Mouse (Mus musculus) intestine, embryonic 16.5 days (tissue): ENCODE data around the gene Olfr1393. TPM values are rescaled to one million over a fixed set of nuclear protein-coding genes. Genes with fewer than 3 reads are reported as not detected.

Experiments
- ATAC-seq: fragments of 200-750 bp; cut with Nextera tagmentation; 2 replicates; pipeline ENCODE4 v1.8.0; 2017; ENCODE audit warnings: moderate TSS enrichment, moderate library complexity
- H3K27ac ChIP-seq: fragments of 300-500 bp; sonication (generic); 2 replicates; pipeline ENCODE4 v1.5.1; 2014; ENCODE audit warnings: mild to moderate bottlenecking, low read length
- H3K27me3 ChIP-seq: fragments of 300-500 bp; sonication (generic); replicated peaks from 2 replicates; pipeline ENCODE4 v1.6.1; 2014; ENCODE audit warnings: low read length, control low read depth, mixed read lengths; ENCODE audit not compliant: control insufficient read depth, insufficient read depth
- H3K36me3 ChIP-seq: fragments of 300-500 bp; sonication (generic); 2 replicates; pipeline ENCODE4 v1.6.1; 2014; ENCODE audit warnings: low read length, control low read depth; ENCODE audit not compliant: control insufficient read depth, insufficient read depth
- H3K4me1 ChIP-seq: fragments of 300-500 bp; sonication (generic); 2 replicates; pipeline ENCODE4 v1.6.1; 2014; ENCODE audit warnings: low read length, control low read depth, mixed read lengths; ENCODE audit not compliant: control insufficient read depth, insufficient read depth
- H3K4me2 ChIP-seq: fragments of 300-500 bp; sonication (generic); 2 replicates; pipeline ENCODE4 v1.6.1; 2014; ENCODE audit warnings: low read depth, low read length, control low read depth
- H3K4me3 ChIP-seq: fragments of 300-500 bp; sonication (generic); 2 replicates; pipeline ENCODE4 v1.5.1; 2014; ENCODE audit warnings: mild to moderate bottlenecking, low read length
- H3K9ac ChIP-seq: fragments of 300-500 bp; sonication (generic); 2 replicates; pipeline ENCODE4 v1.6.1; 2014; ENCODE audit warnings: low read depth, low read length
- H3K9me3 ChIP-seq: fragments of 300-500 bp; sonication (generic); 2 replicates; pipeline ENCODE4 v1.6.1; 2016; ENCODE audit warnings: low read length, control low read depth; ENCODE audit not compliant: control insufficient read depth
- WGBS: fragments of 180-500 bp; shearing (Covaris S2); extraction: QIAGEN DNeasy Blood & Tissue Kit; methylation state at CpG from one replicate; pipeline ENCODE4 v1.1.7; 2014; 5-methylcytosine and 5-hydroxymethylcytosine counted together
- polyA plus RNA-seq: library from polyadenylated mRNA; unstranded; fragments of >200 nt; fragmentation: Nextera tagmentation; extraction: Ambion mirVana; gene quantifications from 2 replicates; pipeline ENCODE4 v1.2.1, GENCODE M21; 2015

Olfr1393 gene
- 0.13 TPM in 1 of 2 replicates, not detected in the other for polyA plus RNA-seq

GRCm38 (mm10) chr11:49278222-49278621 lies at the start of gene Olfr1393:
Gene Olfr1393, plus strand, starts transcription at chr11:49278304.
- WGBS: 71% methylated on average over 3 of the region's 3 CpGs
- no peaks in the 10 kb centered on the region for H3K9me3 ChIP-seq
- H3K4me3 ChIP-seq: no peak within 1 kb of the TSS
- ATAC-seq: no peak
- H3K9ac ChIP-seq: no peak within 1 kb of the TSS
- H3K27ac ChIP-seq: no peak within 1 kb of the TSS
- H3K27me3 ChIP-seq: no peaks in the 10 kb centered on the region
- no peaks in the 10 kb centered on the region for H3K36me3 ChIP-seq
- H3K4me1 ChIP-seq: no peaks in the 10 kb centered on the region
- H3K4me2 ChIP-seq: no peak within 1 kb of the TSS

DNA sequence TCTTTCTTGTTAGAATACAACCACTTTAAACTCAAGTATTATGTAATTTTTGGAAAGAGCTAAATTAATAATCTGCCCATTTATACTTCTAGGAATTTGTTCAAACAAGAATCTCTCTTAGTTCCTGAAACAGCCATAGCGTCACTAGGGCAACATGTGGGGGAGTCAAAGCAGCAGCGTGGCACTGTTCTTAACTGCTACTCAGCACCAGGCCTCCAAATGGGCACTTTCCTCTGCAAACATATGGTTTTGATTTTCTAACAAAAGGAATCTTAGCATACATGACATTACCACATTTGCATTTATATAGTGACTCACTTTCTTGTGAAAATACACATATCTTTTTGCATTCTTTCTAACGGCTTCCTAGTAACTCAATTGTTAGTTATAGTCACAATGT lies 45.3 kb upstream of the Olfr1393 start:
- Histone ChIP-seq H3K9me3 (no peaks in the 10 kb centered on the region), H3K9ac (no peak overlapping the region), H3K27me3 (no peaks in the 10 kb centered on the region), H3K4me1 (peaks cover 9% of the 10 kb centered on the region), H3K36me3 (no peaks in the 10 kb centered on the region), H3K4me3 (no peak overlapping the region), H3K4me2 (no peak overlapping the region), H3K27ac (no peak overlapping the region)
- no peak for ATAC-seq
- WGBS: 83% methylated on average over 3 of the region's 3 CpGs

GRCm38 (mm10) chr11:49235459-49236207 lies 42.5 kb upstream of the Olfr1393 start:
- Histone ChIP-seq H3K27me3 (no peaks in the 10 kb centered on the region), H3K36me3 (no peaks in the 10 kb centered on the region), H3K4me2 (no peak overlapping the region), H3K9ac (no peak overlapping the region), H3K4me3 (no peak overlapping the region), H3K4me1 (peaks cover 9% of the 10 kb centered on the region), H3K9me3 (no peaks in the 10 kb centered on the region), H3K27ac (no peak overlapping the region)
- no peak for ATAC-seq
- 68% methylated on average over 3 of the region's 3 CpGs for WGBS

GRCm38 (mm10) chr11:49236891-49237290 lies 41.2 kb upstream of the Olfr1393 start:
- no peak overlapping the region for H3K4me2 ChIP-seq

GRCm38 (mm10) chr11:49237532-49237931 lies 40.6 kb upstream of the Olfr1393 start:
- 0 out of 2 replicates have a peak overlapping the region, but pooled peaks have one; percentile 3 for H3K4me2 ChIP-seq
- WGBS: 31% methylated on average over 2 of the region's 2 CpGs
- no peaks in the 10 kb centered on the region for H3K9me3 ChIP-seq
- 0 out of 2 replicates have a peak overlapping the region, but pooled peaks have one; percentile 15 for H3K27ac ChIP-seq
- H3K9ac ChIP-seq: no peak overlapping the region
- H3K4me3 ChIP-seq: no peak overlapping the region
- peak; percentile 79 for ATAC-seq
- H3K36me3 ChIP-seq: no peaks in the 10 kb centered on the region
- no peaks in the 10 kb centered on the region for H3K27me3 ChIP-seq
- H3K4me1 ChIP-seq: peaks cover 9% of the 10 kb centered on the region

More at GRCm38 (mm10) chr11:49236891-49237290, 41.2 kb upstream of the Olfr1393 start:
- Histone ChIP-seq H3K9me3 (no peaks in the 10 kb centered on the region), H3K4me1 (peaks cover 9% of the 10 kb centered on the region), H3K36me3 (no peaks in the 10 kb centered on the region), H3K4me3 (no peak overlapping the region), H3K9ac (no peak overlapping the region), H3K27ac (no peak overlapping the region; the same call in 1 of the 2 replicates), H3K27me3 (no peaks in the 10 kb centered on the region)
- ATAC-seq: no peak
- WGBS: 64% methylated on average over 1 of the region's 1 CpGs

DNA sequence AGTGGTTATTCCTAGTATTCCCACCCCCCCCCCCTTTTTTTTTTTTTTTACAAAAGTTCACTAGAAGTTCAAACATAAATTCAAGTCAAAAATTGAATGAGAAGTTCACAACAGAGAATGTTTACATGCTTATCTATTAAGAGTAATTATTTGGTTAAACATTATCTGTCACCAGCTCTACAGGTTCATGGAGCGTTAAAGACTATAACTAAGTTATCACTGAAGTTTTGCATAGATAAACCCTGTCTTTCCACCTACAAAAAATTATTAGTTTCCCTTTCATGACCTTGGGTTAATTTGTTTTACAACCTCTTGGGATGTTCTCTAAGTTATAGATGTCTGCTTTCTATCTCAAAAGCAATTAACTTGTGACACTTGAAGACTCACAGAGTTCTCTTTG lies 37.8 kb upstream of the Olfr1393 start:
- H3K4me1 ChIP-seq: peaks cover 22% of the 10 kb centered on the region
- no peaks in the 10 kb centered on the region for H3K36me3 ChIP-seq
- no peak overlapping the region for H3K9ac ChIP-seq
- no peak overlapping the region for H3K4me3 ChIP-seq
- WGBS: 44% methylated on average over 1 of the region's 1 CpGs
- no peak overlapping the region for H3K4me2 ChIP-seq
- no peak for ATAC-seq
- no peak overlapping the region for H3K27ac ChIP-seq
- no peaks in the 10 kb centered on the region for H3K27me3 ChIP-seq
- no peaks in the 10 kb centered on the region for H3K9me3 ChIP-seq

DNA sequence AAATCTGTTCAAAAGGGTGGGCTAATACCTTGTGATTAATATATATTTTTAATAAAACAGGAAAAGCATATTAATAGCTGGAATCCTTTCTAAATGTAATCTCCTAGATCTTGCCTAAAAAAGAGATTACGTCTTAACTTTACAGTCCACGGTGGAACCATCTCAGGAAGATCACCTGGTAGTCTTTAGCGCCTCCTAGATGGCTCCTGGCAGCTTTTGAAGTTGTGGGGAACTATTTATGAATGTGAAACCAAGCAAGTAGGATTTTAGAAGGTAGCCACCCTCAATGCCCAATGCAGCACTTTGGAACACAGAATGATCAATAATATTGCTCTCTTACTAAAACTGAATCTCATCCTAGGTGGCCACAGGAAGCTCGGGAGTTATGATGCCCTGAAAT lies 37.2 kb upstream of the Olfr1393 start:
- ATAC-seq: no peak
- no peak overlapping the region for H3K4me3 ChIP-seq
- H3K27ac ChIP-seq: no peak overlapping the region
- no peak overlapping the region for H3K4me2 ChIP-seq
- 83% methylated on average over 4 of the region's 4 CpGs for WGBS
- no peaks in the 10 kb centered on the region for H3K27me3 ChIP-seq
- H3K9me3 ChIP-seq: no peaks in the 10 kb centered on the region
- H3K9ac ChIP-seq: no peak overlapping the region
- H3K36me3 ChIP-seq: no peaks in the 10 kb centered on the region
- peaks cover 22% of the 10 kb centered on the region for H3K4me1 ChIP-seq

DNA sequence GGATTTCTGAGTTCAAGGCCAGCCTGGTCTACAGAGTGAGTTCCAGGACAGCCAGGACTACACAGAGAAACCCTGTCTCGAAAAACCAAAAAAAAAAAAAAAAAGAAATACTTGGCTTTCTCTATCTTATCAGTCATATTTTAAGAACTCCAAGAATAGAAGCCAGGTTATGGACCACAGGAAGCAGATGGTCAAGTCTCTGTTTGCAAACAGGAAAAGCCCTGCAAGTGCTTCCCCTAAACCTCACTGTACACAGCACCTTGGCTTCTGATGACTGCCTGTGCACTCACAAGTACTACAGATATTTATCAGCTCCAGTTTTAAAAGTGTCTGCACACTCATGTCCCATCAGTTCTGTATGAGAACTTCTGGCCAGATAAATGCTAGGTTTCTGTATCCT lies 36.6 kb upstream of the Olfr1393 start:
- no peak for ATAC-seq

DNA sequence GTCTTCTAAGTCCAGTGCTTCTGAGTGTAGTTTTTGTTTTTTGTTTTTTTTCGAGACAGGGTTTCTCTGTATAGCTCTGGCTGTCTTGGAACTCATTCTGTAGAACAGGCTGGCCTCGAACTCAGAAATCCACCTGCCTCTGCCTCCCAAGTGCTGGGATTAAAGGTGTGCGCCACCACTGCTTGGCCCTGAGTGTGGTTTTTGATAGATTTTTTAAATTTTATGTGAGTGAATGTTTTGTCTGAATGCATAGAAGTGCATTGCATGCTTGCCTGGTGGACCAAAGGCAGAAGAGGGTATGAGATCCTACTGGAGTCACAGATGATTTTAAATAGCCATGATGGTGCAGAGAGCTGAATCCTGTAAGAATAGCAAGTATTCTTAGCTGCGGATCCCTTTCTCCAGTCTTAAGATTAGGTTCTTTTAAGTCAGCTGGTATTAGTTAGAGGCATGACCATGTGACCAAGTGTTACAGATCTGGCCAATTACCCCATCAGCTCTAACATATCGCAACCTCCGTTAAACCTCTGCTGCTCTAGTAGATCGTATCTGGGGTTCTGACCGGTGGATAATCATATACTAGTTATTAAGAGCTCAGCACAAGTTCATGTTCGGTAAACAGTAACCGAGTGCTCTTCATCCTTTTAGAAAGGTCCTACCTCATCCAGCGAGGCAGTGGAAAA lies 35.0 kb upstream of the Olfr1393 start:
- 23% methylated on average over 11 of the region's 11 CpGs for WGBS
- H3K4me3 ChIP-seq: peak overlapping the region; percentile 59
- H3K4me2 ChIP-seq: peak overlapping the region; percentile 66
- no peaks in the 10 kb centered on the region for H3K9me3 ChIP-seq
- no peaks in the 10 kb centered on the region for H3K36me3 ChIP-seq
- no peaks in the 10 kb centered on the region for H3K27me3 ChIP-seq
- peak overlapping the region; percentile 95 for H3K27ac ChIP-seq
- H3K9ac ChIP-seq: peak overlapping the region; percentile 74
- ATAC-seq: peak; percentile 0; the same call in 1 of the 2 replicates
- H3K4me1 ChIP-seq: peaks cover 25% of the 10 kb centered on the region

More for the DNA sequence above, 36.6 kb upstream of the Olfr1393 start:
- Histone ChIP-seq H3K4me1 (peaks cover 22% of the 10 kb centered on the region), H3K9ac (no peak overlapping the region), H3K9me3 (no peaks in the 10 kb centered on the region), H3K27ac (no peak overlapping the region), H3K4me3 (no peak overlapping the region), H3K27me3 (no peaks in the 10 kb centered on the region), H3K4me2 (no peak overlapping the region), H3K36me3 (no peaks in the 10 kb centered on the region)
- WGBS: no CpG with 5 or more reads among the region's 1 CpGs
